Mouse (Mus musculus) yolk sac, embryonic 10.5 days (tissue): ENCODE data around the gene Tmem255b.

Experiments
- DNase-seq: peaks from one replicate; pipeline ENCODE4 v3.0.0-alpha.2; 2017; ENCODE audit warnings: low spot score

The Tmem255b gene

DNA sequence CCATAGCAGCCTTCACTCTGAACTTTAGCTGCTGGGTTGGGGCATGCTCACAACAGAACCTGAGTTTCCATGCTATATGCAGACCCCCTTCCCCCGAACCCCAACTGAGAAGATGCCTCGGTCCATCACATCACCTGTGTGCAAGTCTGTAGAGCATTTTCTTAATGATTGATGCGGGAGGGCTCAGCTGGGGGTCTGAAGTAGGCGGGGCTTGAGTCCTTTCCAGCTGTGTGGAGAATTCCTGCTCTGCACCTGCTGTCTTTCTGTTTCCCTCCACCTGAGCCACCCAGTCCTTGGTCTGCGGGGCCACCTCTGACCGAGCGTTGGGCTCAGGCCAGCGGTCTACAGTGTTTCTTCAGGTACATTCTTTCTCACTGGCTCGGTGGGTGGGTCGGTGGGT is at the start of gene Tmem255b:
Gene Tmem255b, plus strand, starts transcription at position 301 of the 400 bp plus-strand sequence.
- no peak for DNase-seq

DNA sequence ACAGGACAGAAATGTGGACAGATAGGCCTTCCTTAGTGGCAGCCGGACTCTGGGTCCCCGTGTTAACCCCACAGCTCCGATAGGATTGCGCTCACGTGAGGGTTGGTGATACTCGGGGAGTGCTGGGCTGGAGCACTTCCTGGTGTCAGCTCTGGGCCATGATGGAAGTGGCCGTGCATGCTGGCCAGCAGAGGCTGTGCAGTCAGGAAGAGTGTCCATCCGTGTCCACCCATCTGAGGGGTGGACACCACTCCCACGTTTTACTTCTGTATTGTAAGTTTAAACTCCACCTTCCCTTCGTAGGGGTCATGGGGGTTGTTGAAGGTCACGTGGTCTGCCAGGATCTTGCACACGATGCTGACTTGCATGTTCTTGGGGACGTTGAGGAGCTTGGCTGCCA is 48.6 kb upstream of the Tmem255b start:
- DNase-seq: no peak

DNA sequence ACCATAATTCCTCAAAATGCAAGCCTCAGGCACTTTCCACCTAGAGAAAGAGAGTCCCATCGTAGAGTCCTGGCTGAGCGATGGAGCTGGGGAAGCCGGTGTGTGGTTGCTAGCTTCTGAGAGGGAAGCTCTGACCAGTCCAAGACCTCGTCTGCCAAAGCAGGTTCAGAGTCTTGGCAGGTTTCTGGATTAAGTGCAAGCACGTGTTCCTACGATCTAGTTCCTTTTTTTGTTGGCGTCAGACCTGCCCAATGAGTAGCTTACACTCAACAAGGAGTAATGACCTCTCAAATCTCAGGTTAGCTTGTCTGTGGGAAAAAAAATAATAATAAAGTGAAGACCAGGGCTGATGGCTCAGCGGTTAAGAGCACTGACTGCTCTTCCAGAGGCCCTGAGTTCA is 47.3 kb upstream of the Tmem255b start:
- DNase-seq: no peak

DNA sequence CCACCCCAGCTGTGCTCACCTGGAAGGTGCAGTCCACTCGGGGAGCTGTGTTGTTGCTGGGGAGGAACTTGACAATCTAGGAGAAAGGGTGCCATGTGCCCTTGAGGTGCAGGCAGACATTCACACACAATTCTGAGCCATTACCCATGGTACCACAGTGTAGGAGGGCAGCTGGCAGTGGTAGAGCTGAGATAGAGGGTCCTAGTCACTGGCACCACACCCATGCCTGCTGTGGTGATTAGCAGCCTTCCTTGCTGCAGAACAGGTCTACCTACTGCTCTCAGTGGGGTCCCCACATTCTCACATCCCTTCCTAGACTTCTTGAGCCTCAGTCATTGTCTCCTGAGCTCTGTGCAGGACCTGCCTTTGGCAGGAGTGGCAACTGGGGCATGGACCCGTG is 46.2 kb upstream of the Tmem255b start:
- DNase-seq: no peak

DNA sequence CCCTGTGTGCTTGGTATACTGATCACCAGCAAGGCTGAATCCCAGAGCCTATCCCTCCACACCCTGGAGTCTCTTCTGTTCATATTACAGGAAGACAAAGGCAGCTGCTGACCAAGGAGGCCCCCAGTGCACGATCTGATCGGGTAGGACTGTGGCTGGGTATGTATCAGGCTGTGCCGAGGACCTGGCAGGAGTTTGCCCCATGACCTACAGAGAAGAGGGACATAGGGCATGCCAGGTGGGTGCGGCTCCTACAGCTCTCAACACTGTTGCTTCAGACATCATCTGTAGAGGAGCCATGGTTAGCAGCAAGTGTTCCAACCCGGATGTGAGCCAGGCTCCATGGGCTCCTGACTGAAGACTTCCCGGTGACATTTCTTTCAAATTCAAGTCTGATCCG is 41.1 kb upstream of the Tmem255b start:
- DNase-seq: no peak

DNA sequence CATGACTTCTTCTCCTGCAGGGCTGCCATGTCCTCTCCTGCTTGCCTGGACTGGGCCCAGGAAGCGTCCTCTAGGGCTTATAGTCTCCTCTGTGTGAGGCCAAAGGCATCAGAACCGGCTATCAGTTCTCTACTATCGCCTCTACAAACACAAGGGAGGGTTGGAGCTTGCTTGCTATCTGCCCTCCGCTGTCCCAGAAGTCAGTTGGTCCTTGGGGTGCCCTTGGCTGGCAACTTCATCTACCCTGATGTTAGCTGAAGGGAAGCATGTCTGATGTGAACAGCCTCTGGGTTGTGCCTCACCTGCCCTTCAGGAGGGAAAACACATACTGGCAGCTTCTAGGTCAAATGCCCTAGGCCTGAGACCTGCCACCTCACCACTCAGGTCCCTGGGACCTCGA is 38.3 kb upstream of the Tmem255b start, which contains the start of gene Atp4b:
Gene Atp4b, minus strand, starts transcription at position 101 of the 400 bp plus-strand sequence.
- DNase-seq: no peak

DNA sequence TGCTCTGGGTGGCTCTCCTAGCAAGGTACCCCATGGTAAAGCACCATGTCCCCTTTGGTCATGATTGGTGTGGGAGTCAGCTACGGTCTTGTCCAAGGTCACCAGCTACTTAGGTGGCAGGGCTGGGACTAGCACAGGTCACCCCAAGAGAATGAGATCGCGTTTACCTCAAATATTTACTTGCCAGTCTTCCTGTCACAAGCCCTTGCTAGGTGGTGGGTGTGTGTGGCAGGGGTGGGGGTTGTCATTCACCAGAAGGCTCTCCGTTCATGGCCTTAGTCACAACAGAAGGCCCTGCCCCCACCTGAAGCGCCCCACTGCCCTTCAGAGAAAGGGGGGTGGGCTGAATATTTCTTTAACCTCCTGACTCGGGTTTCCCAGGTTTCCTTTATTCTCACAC is 31.5 kb upstream of the Tmem255b start:
- DNase-seq: no peak

DNA sequence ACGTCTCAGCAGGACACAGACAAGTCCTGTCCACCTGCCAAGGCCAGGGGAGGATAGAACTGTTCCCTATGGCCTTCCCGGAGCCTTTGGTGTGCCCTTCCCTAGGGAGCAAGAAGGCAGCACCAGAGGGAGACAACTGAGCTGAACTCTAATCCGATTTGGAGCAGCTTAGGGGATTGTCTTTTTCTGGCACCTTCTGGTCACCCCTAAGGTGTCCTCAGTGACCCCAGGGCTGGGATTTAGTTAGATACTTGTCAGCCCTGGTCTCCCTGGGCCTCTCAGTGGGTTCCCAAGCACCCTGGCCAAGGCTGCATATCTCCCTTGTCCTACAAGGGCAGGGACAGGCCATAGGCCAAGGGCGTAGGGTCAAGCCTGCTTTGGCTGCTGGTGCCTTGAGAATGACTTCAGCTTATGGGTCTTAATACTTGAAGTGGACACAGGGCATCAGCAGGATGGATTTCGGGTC is 30.3 kb upstream of the Tmem255b start, which contains the start of gene Grk1:
Gene Grk1, plus strand, starts transcription at position 416 of the 466 bp plus-strand sequence.
- DNase-seq: no peak

DNA sequence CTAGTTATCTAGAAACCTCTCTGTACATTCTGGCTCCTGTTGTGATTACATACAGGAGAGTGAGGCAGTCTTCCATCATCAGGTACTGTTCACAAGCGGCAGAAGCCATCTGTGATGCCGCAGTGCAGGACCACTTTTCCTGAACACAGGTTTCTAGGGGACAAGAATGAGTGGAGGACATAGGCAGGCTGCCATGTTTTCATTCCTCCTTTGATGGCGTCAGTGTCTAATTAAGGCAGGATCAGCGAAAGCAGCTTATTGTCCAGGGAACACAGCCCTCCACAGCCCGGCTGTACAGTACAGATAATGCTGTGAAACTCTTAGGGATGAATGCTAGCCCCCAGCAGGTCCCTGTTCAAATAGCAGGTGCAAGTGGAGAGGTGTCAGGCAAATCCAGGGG is 29.0 kb upstream of the Tmem255b start:
- no peak for DNase-seq

DNA sequence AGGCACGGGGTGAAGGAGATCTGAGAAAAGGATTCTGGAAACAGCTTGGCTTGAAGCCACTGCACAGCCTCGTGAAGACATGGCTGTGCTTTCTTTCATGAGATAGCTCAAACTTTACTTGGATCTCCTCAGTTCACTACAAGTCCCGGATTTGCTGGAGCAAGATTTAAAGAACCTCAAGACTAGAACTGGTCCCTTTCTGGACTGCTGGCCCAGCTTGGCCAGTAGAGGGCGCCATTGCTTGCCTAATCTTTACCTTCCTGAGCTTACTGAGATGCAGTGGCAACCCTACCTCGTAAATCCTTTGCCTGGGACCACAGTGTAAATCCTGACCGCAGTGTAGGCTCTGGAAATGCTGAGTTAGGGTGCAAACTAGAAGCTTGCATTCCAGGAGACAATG is 23.4 kb upstream of the Tmem255b start:
- peak; percentile 30 for DNase-seq

DNA sequence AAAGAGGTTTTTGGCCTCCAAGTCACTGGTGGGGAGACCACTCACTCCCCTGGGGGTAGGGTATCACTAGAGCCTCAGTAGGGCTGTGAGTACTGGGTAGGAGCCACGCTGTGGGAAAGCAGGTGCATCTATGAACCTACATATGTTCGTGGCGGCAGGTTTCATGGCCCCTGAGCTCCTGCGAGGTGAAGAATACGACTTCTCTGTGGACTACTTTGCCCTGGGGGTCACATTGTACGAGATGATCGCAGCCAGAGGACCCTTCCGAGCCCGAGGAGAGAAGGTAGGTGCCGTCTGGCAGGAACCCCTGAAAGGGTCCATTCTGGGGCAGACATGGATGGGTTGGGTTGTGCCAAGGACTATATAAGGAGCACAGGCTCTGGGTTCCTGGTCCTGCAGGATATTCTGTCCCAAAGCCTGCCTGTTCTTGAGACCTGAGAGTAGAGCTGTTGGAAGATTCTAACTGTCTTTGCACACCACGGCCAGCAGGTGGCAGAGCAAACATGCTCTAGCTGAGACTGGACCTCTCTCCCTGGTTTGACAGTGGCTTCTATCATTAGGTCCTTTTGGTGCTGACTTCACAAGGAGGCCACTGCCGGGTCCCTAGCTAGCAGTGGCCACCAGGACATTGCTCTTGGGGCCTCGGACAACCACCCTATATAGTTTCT is 22.0 kb upstream of the Tmem255b start:
- peak; percentile 31 for DNase-seq

DNA sequence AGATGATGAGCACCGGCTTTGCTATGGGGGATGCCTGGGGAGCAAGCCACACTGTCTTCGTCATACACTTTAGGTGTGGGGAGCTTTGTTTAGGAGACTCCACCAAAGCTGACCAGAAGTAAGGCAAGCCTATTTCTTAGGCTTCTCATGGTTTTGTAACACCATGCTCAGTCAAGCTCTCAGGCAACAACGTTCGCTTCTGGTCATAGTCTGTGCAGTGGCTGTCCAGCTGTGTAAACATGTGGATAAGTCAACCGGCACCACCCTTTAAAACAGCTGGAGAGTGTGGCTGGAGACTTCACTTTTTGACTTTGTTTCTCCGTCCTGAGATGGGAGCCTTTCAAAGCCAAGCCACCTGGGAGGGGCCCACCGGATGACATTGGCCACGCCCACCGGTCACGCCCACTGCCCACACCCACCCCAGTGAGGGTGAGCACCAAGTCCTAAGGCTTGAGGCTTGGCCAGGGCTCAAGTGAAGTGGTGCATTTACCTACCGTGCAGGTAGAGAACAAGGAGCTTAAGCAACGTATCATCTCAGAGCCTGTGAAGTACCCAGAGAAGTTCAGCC is 21.1 kb upstream of the Tmem255b start:
- no peak for DNase-seq

DNA sequence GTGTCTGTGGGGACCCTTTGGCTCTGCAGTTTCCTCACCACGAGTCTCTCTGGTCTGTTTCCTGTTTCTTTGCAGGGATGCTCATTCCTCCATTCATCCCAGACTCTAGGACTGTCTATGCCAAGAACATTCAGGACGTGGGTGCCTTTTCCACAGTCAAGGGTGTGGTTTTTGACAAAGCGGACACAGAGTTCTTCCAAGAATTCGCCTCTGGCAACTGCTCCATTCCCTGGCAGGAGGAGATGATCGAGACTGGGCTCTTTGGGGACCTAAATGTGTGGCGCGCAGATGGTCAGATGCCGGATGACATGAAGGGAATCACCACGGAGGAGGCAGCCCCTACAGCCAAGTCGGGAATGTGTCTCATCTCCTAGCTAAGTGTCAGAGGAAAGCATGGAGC is 19.1 kb upstream of the Tmem255b start:
- no peak for DNase-seq

DNA sequence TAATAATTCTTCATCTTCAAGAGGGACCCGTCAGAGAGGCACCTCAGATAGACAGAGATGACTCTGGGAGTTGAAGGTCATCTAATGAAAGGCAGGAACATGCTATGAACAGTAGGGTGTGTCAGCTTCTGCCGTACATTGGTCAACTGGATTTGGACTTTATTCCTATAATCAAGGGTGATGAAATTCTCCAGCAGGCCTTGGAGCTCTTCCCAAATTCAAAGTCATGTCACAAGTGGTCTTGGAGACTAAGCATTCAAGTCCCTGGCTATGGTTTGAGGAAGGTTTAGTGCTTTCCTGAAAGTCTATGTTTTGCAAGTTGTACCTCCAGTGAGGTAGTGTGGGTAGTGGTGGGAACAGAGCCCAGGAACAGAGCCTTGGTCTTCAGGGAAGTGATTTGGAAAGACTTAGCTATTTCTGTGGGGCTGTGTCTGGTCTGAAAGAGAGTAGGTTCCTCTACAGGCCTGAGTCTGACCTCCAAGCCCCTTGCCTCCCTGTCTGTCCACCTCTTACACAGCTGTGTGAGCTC is 15.8 kb upstream of the Tmem255b start:
- DNase-seq: no peak

DNA sequence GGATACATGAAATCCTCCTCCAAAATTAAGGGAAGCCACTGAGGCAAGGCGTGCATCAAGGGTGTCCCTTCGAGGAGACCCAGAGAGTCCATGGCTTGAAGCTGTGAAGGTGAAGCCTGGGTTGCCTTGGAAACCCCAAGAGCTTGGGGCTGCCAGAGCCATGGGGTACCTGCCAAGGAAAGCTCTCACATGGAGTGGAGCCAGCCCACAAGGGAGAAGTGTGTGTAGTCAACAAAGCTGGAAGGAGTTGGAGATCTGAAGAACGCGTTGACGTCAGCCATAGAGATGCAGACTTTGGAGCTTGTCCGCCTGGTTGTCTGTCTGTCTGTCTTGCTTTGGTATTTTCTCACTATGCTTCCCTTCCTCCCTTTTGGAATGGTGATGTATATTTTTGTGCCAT is 14.0 kb upstream of the Tmem255b start:
- no peak for DNase-seq

DNA sequence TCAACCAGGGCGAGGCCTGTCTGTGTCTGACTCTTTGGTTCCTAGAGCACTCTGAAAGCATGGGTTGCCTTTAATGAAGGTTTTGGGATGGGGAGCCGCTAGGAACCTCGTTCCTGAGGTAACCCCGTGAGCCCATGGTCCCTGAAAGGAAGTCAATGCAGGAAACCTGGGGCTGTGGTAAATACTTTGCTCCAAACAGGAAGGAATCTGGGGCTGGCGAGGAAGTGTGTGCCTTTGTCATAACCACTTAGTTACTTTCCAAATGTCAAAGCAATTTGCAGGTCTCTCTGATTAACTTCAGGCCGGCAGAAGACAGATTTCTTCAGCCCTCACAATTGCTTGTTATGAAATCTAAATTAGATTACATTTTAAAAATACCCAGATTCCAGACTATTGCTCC is 7.6 kb upstream of the Tmem255b start:
- no peak for DNase-seq

DNA sequence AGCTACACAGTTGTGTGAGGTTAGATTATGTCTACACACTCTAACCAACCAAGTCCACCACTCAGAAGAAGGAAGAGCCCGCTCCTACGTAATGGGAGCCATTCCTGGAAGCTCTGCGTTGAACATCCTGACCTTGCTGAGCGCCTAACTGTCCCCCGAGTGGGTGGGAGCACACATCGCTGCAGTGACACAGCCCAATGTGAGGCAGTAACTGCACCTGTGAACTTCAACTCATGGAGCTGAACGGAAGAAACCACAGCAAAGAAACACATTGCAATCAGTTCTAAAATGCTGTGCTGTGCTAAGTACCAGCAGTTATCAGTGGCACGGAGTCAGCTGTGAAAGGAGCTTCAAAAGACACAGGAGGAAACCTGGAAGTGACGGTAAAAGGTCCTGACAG is 6.8 kb upstream of the Tmem255b start:
- no peak for DNase-seq

DNA sequence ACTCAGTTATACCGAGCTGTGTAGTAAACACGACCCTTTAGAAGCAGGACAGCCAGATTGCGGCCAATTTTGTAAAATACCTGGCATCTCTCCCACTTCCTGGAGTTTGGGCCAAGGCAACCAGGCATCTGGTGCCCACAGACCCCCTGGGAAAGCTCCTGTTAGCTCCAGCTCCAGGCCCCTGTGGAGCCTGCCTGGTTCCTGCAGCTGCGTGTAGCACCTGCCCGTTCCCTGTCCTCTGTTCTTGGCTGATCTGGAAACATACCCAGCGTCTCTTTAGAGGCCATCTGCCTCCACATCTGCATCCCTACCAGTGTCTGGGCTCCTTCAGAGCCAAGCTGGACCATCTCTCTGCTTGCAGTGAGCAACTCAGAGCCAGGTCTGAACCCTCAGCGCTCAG is 4.6 kb upstream of the Tmem255b start:
- no peak for DNase-seq

DNA sequence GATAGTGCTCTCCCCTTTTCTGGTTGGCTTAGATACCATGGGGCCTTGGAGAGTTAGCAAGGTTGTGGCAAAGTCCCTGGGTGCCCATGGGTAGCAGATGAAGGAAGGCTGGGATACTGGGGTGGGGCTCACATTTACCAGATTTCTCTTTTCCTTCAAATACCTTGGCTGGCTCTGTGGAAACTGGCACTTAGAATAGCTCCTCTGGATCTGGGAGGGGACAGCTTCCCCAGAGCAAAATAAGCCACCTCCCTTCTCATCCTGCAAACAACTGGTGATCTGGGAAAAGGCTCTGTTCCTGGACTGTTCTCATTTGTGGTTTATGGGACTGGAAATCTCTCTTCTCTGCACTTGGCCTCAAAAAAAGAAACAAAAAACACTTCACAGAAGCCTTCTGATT is 4.1 kb upstream of the Tmem255b start:
- DNase-seq: no peak

DNA sequence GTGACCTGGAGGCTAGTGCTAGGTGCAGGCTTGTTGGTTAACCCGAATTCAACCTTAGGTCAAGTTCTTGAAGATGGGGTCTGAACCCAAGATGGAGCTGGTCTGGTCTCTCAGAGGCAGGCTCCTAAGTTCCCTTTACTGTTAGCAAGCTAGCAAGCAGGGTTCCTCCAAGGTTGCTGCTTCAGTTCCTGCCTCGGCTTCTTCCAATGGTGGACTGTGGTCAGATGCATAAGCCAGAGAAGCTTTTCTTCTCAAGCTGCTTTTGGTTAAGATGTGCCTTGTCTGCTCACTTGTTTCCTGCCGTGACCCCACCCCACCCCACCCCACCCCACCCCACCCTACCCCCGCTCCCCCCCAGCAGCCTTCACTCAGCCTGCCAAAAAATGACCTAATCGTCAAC is 1.9 kb upstream of the Tmem255b start:
- no peak for DNase-seq

DNA sequence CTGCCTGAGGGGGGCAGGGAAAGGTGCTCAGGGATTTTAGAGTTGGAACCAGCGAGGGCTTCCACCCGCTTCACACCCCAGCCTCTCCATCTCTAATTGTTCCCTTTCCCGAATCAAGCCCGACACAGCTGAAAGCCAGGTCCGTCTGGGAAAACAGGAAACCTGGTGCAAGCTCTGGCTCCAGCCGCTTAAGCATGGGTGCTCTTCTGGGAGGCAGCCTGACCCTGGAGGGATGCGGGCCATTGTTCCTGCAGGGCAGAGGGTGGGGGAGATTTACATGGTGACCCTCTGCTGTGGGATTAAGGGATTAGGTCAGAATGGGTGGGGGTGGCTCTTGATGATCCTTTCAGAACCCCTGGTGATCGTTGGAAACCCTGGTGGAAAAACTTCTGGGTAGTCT is 1.1 kb downstream of the Tmem255b start:
- DNase-seq: no peak

DNA sequence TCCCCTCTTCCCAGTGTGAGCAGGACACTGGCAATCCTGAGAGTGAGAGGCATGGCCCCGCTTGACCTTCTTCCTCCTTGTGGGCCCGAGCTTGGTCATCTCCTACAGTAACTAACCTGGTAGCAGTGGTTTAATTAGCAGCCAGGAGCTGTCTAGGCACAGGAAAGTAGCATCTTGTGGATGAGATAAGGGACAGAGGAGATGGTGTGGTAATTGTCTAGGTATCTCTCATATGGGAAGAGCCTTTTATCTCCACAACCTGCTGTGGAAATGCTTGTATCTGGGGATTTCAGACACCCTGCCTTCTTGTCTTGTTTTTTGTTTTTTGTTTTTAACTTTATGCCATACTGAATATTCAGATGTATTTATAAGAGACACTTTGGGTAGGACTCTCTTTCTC is 2.5 kb downstream of the Tmem255b start:
- no peak for DNase-seq

DNA sequence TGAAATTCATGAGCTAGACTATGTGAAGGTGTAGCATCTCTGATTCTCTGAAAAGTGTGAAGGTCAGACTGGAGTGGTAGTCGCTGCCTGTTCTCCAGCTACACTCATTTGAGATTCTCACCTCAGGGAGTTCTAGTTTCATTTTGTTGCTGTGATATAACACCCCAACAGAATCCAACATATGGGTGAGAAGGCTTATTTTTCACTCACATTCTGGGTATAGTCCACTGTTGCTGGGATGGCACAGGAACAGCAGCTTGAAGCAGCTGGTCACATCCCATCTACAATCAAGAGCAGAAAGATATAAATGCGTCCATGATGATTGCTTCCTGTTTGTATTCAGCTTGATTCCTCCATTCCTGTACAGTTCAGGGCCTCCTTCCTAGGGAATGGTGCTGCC is 7.2 kb downstream of the Tmem255b start:
- DNase-seq: no peak

DNA sequence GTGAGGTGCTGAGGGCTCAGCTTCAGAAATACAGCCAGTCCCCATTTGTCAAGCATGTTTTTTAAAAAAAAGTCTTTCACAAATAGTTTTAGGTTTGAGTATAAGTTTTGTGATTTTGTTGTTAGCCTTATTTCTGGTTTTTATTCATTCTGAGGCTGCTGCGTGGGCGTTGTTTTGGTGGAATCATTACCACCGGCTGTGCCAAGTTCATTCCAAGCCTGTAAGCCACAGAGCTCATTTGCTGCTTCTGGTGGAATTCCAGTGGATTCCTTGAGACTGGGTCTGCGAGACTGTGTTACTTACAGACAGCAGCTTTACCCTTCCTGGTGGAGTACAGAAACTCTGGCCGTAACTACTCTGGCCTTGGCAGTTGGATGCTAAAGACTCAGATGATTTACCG is 11.5 kb downstream of the Tmem255b start:
- no peak for DNase-seq
